Mouse (Mus musculus) E14TG2a.4 (cell line): ENCODE results near the gene Aanat.

Experiments
- CTCF ChIP-seq: conservative IDR thresholded peaks from 2 replicates; pipeline ENCODE4 v1.5.1; 2014; ENCODE audit warnings: low read length
- NANOG ChIP-seq: IDR thresholded peaks from 2 replicates; pipeline ENCODE4 v1.6.1; 2014; ENCODE audit warnings: borderline replicate concordance, low read length, mixed read lengths
- POU5F1 ChIP-seq: IDR thresholded peaks from 2 replicates; pipeline ENCODE4 v1.6.1; 2014; ENCODE audit warnings: low read length, borderline replicate concordance

- TF ChIP-seq CTCF (no peak), NANOG (no peak), POU5F1 (no peak)
Measured at GRCm38 (mm10) chr11:116581376-116581814, 4.8 kb upstream of the Aanat start, which contains the start of gene Ube2o.
